Mouse (Mus musculus): ENCODE measurements around the gene Bicc1.

DNA sequence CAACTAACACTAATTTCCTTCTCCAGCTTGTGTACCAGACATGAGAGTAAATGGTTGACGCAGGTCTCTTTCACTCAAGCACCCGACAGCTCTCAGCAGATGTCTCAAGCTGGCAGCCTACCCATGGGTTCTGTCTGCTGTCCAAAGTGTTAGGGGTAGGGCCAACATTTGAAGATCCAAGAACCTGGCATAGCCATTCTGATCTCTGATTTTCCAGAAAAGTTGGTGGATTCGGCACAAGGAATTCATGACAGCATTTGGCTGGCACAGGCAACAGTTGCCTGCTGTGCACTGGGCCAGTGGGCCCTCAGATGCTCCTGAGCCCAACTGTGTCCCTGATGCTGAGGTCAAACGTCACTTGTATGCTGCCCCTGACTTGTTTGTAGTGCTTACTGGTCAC lies 130.5 kb downstream of the Bicc1 start:
- TF ChIP-seq EP300 (IDR thresholded peaks at IDR 0.05; ENCODE audit: low read depth) (no peak), CTCF (IDR thresholded peaks at IDR 0.05; ENCODE audit: low read depth) (no peak)
